8 mouse cellular contexts compared by ENCODE assay signal in the genomic region with DNA sequence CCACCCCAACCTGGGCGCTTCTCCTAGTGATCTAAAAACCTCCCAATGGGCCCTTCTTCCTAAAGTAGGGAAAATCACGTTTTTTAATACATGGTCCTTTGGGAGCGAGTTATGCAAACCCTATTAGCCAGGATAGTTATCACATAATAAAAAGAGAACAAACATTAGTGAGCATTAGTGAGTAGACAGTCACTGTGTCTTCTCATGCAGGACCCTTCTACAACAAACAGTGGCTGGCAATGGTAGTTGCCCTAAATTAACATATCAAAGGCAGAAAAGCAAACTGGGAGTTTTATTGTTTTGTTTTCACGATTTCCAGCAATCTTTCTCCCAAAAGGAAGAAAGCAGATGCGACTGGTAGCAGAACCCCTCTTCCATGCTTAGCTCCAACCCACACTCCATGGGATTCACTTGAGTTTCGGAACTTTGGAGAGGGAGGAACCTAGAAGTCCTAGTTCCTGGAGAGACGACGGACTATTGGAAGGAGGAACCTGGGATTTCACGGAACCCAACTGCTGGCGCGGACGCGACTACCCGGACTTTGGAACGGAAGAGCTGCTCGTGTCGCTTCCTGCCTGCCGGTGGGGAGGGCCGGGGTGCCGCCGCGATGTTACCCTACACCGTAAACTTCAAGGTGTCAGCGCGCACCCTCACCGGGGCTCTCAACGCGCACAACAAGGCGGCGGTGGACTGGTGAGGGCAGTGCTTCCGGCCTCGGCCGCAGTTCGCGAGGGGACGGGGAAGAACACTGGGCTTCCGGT. TPM values are rescaled to one million over a fixed set of nuclear protein-coding genes. Genes with fewer than 3 reads are reported as not detected.
DNase-seq lines count a peak whose midpoint lies in the region; ATAC-seq and TF ChIP-seq lines count a peak whose summit lies in the region.

A gene (plus strand): TSS at position 493 of the 761 bp plus-strand sequence.

- in situ Hi-C loops in Patski (cut with MboI; ENCODE audit: low pct_unique_long_range_greater_than_20kb) = no loop called here

- H3K9ac ChIP-seq in hindbrain, embryonic 13.5 days = peak within 1 kb of the TSS; percentile 87

- peaks cover 8% of the 10 kb centered on the region; the same call in 1 of the 2 replicates for H3K36me3 ChIP-seq in hindbrain, embryonic 13.5 days

- POLR2A ChIA-PET in Patski (lab: Charles Lee) = no interaction called here

- H3K4me3 ChIP-seq in hindbrain, embryonic 13.5 days = peak within 1 kb of the TSS; percentile 78

- peaks cover 6% of the 10 kb centered on the region for H3K27me3 ChIP-seq in Patski
- H3K27me3 ChIP-seq in hindbrain, embryonic 13.5 days = peaks cover 11% of the 10 kb centered on the region; the same call in 1 of the 2 replicates

- 4% methylated on average over 37 of the region's 37 CpGs for WGBS in hindbrain, embryonic 13.5 days

- H3K4me1 ChIP-seq in hindbrain, embryonic 13.5 days (replicated peaks) = peaks cover 20% of the 10 kb centered on the region

- H3K27ac ChIP-seq in hindbrain, embryonic 13.5 days = peak within 1 kb of the TSS; percentile 93

- TF ChIP-seq CTCF in Patski (IDR thresholded peaks at IDR 0.05) = no peak

- DNase-seq in Patski (ENCODE audit: low read depth, low spot score) = peak; percentile 39
- peak; percentile 86 to 87 for DNase-seq in cerebellum, postnatal 14 days
- DNase-seq in frontal cortex, postnatal 14 days (ENCODE audit: low spot score in 2 of 2) = peak; percentile 64 to 74
- peak; percentile 73 to 75 for DNase-seq in layer of hippocampus, postnatal 25 days (ENCODE audit: extremely low spot score in 1 of 2, low spot score in 1 of 2)
- peak; percentile 79 for DNase-seq in lung, postnatal 25 days (ENCODE audit: low spot score)
- peak; percentile 79 for DNase-seq in retina, embryonic 14.5 days (ENCODE audit: low spot score)
- peak; percentile 84 for DNase-seq in thymus, postnatal 4 days

- peak; percentile 96 for ATAC-seq in Patski
- peak; percentile 89 for ATAC-seq in hindbrain, embryonic 13.5 days (ENCODE audit: low FRiP score)

- peak within 1 kb of the TSS; percentile 75 for H3K4me2 ChIP-seq in hindbrain, embryonic 13.5 days

- H3K9me3 ChIP-seq in hindbrain, embryonic 13.5 days = no peaks in the 10 kb centered on the region

- CTCF ChIA-PET in Patski (lab: Charles Lee) = no interaction called here

RNA-seq across cellular contexts. Expression of the gene that starts here (rescaled TPM):
- polyA plus RNA-seq in Patski (2021) = 51.3 TPM
- 35.6 and 36.2 TPM in 2 replicates for polyA plus RNA-seq in hindbrain, embryonic 13.5 days (2015; fragmentation: Nextera tagmentation; extraction: Ambion mirVana)
- total RNA-seq in layer of hippocampus, postnatal 25 days (2021) = 10 to 100 TPM; 47.6 to 49.9 TPM

Comparison
In these comparisons a context has a peak if more than half of its experiments do, and no peak if none do; other contexts are left out.
1. Peak in every context shown above with its lines: DNase-seq, ATAC-seq, H3K4me3 ChIP-seq and H3K27ac ChIP-seq.